Mouse (Mus musculus) intestine, embryonic 16.5 days (tissue): Measurements from ENCODE around the gene Cabcoco1. TPM values are rescaled to one million over a fixed set of nuclear protein-coding genes. Genes with fewer than 3 reads are reported as not detected.

ENCODE experiments used
- ATAC-seq: fragments of 200-750 bp; cut with Nextera tagmentation; 2 replicates; pipeline ENCODE4 v1.8.0; 2017; ENCODE audit warnings: moderate TSS enrichment, moderate library complexity
- H3K27ac ChIP-seq: fragments of 300-500 bp; sonication (generic); 2 replicates; pipeline ENCODE4 v1.5.1; 2014; ENCODE audit warnings: mild to moderate bottlenecking, low read length
- H3K27me3 ChIP-seq: fragments of 300-500 bp; sonication (generic); replicated peaks from 2 replicates; pipeline ENCODE4 v1.6.1; 2014; ENCODE audit warnings: low read length, control low read depth, mixed read lengths; ENCODE audit not compliant: control insufficient read depth, insufficient read depth
- H3K36me3 ChIP-seq: fragments of 300-500 bp; sonication (generic); 2 replicates; pipeline ENCODE4 v1.6.1; 2014; ENCODE audit warnings: low read length, control low read depth; ENCODE audit not compliant: control insufficient read depth, insufficient read depth
- H3K4me1 ChIP-seq: fragments of 300-500 bp; sonication (generic); 2 replicates; pipeline ENCODE4 v1.6.1; 2014; ENCODE audit warnings: low read length, control low read depth, mixed read lengths; ENCODE audit not compliant: control insufficient read depth, insufficient read depth
- H3K4me2 ChIP-seq: fragments of 300-500 bp; sonication (generic); 2 replicates; pipeline ENCODE4 v1.6.1; 2014; ENCODE audit warnings: low read depth, low read length, control low read depth
- H3K4me3 ChIP-seq: fragments of 300-500 bp; sonication (generic); 2 replicates; pipeline ENCODE4 v1.5.1; 2014; ENCODE audit warnings: mild to moderate bottlenecking, low read length
- H3K9ac ChIP-seq: fragments of 300-500 bp; sonication (generic); 2 replicates; pipeline ENCODE4 v1.6.1; 2014; ENCODE audit warnings: low read depth, low read length
- H3K9me3 ChIP-seq: fragments of 300-500 bp; sonication (generic); 2 replicates; pipeline ENCODE4 v1.6.1; 2016; ENCODE audit warnings: low read length, control low read depth; ENCODE audit not compliant: control insufficient read depth
- WGBS: fragments of 180-500 bp; shearing (Covaris S2); extraction: QIAGEN DNeasy Blood & Tissue Kit; methylation state at CpG from one replicate; pipeline ENCODE4 v1.1.7; 2014; 5-methylcytosine and 5-hydroxymethylcytosine counted together
- polyA plus RNA-seq: library from polyadenylated mRNA; unstranded; fragments of >200 nt; fragmentation: Nextera tagmentation; extraction: Ambion mirVana; gene quantifications from 2 replicates; pipeline ENCODE4 v1.2.1, GENCODE M21; 2015

Cabcoco1 gene
- polyA plus RNA-seq: 8.4 and 9.0 TPM in 2 replicates

GRCm38 (mm10) chr10:68541139-68541942, at the start of gene Cabcoco1:
TSS of gene Cabcoco1 (minus strand) at chr10:68541896.
- 7% methylated on average over 17 of the region's 17 CpGs for WGBS
- H3K27me3 ChIP-seq: no peaks in the 10 kb centered on the region
- H3K9me3 ChIP-seq: no peaks in the 10 kb centered on the region
- H3K4me2 ChIP-seq: peak within 1 kb of the TSS; percentile 70
- ATAC-seq: peak; percentile 86
- H3K4me3 ChIP-seq: peak within 1 kb of the TSS; percentile 52
- peaks cover 17% of the 10 kb centered on the region for H3K4me1 ChIP-seq
- H3K36me3 ChIP-seq: no peaks in the 10 kb centered on the region
- H3K9ac ChIP-seq: peak within 1 kb of the TSS; percentile 69
- H3K27ac ChIP-seq: peak within 1 kb of the TSS; percentile 50

GRCm38 (mm10) chr10:68589530-68590252, 48.0 kb upstream of the Cabcoco1 start:
- H3K4me3 ChIP-seq: no peak overlapping the region
- ATAC-seq: no peak
- WGBS: 66% methylated on average over 11 of the region's 11 CpGs
- H3K36me3 ChIP-seq: no peaks in the 10 kb centered on the region
- H3K27ac ChIP-seq: no peak overlapping the region
- no peaks in the 10 kb centered on the region for H3K4me1 ChIP-seq
- no peak overlapping the region for H3K9ac ChIP-seq
- no peaks in the 10 kb centered on the region for H3K9me3 ChIP-seq
- no peaks in the 10 kb centered on the region for H3K27me3 ChIP-seq
- no peak overlapping the region for H3K4me2 ChIP-seq

GRCm38 (mm10) chr10:68587416-68588040, 45.8 kb upstream of the Cabcoco1 start:
- no peak overlapping the region for H3K4me3 ChIP-seq
- WGBS: 84% methylated on average over 4 of the region's 4 CpGs
- H3K36me3 ChIP-seq: no peaks in the 10 kb centered on the region
- H3K27me3 ChIP-seq: no peaks in the 10 kb centered on the region
- no peaks in the 10 kb centered on the region for H3K4me1 ChIP-seq
- H3K9me3 ChIP-seq: no peaks in the 10 kb centered on the region
- H3K4me2 ChIP-seq: no peak overlapping the region
- no peak overlapping the region for H3K27ac ChIP-seq
- H3K9ac ChIP-seq: no peak overlapping the region
- ATAC-seq: no peak

DNA sequence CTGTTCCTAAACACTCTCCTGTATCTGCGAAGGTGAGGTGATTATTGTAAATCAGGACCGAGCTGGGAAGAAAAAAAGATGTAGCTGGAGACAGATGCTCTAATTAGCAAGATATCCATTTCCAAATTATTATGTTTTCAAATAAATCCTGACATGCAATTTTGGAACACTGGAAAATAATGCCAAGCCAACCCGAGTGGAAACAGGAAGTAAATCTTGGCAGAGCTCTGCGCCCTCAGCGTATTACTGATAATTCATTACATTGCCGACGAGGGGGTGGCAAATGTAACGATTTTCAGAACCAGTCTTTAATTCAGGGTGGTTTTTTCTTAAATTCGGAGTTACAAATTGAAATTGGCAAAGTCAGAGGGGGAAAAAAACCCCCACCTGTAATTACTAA, 35.6 kb upstream of the Cabcoco1 start:
- ATAC-seq: no peak
- Histone ChIP-seq H3K4me3 (no peak overlapping the region), H3K4me1 (no peaks in the 10 kb centered on the region), H3K27me3 (no peaks in the 10 kb centered on the region), H3K9me3 (no peaks in the 10 kb centered on the region), H3K27ac (no peak overlapping the region), H3K4me2 (no peak overlapping the region), H3K9ac (no peak overlapping the region), H3K36me3 (no peaks in the 10 kb centered on the region)
- 67% methylated on average over 9 of the region's 9 CpGs for WGBS

DNA sequence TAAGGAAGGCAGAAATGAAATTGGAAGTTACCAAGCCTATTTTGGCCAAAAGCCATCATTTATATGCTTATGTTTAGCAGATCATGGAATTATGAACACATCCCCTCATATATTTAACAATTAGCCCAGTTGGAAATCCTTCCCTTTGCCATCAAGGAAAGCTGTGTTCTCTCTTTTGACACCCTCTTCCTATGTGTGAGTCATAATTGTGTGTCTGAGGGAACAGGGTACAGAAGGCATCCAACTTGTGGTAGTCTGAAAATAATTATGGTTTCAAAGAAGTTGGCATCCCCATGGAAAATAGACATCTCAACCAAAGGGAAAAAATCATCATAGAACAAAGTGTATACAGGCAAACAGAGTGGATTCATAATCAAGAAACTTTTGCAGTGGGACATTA, 26.5 kb upstream of the Cabcoco1 start:
- Histone ChIP-seq H3K4me3 (no peak overlapping the region), H3K4me1 (no peaks in the 10 kb centered on the region), H3K4me2 (no peak overlapping the region), H3K27ac (no peak overlapping the region), H3K27me3 (no peaks in the 10 kb centered on the region), H3K9ac (no peak overlapping the region), H3K9me3 (no peaks in the 10 kb centered on the region), H3K36me3 (no peaks in the 10 kb centered on the region)
- no peak for ATAC-seq

DNA sequence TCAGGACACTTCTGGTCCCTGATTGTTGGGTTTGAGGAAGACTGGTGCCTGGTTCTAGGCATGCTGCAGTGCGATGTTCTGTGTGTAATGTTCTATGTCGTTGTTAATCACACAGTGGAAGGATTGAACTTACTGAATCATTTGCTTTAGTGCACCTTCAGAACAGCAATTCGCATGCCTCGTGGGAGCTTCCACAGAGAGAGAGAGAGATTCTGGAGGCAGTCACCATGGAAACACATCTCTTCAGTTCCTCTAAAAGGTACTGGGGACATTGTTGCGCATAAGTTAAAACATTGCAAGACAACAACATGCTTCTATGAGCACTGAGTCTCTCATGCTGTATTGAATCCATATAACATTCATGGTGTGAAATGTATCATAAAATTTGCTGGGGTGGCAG, 20.6 kb upstream of the Cabcoco1 start:
- H3K9me3 ChIP-seq: no peaks in the 10 kb centered on the region
- no peak overlapping the region for H3K27ac ChIP-seq
- no peak for ATAC-seq
- H3K4me2 ChIP-seq: no peak overlapping the region
- H3K4me1 ChIP-seq: no peaks in the 10 kb centered on the region
- 88% methylated on average over 5 of the region's 5 CpGs for WGBS
- no peaks in the 10 kb centered on the region for H3K36me3 ChIP-seq
- no peak overlapping the region for H3K9ac ChIP-seq
- H3K27me3 ChIP-seq: no peaks in the 10 kb centered on the region
- no peak overlapping the region for H3K4me3 ChIP-seq

DNA sequence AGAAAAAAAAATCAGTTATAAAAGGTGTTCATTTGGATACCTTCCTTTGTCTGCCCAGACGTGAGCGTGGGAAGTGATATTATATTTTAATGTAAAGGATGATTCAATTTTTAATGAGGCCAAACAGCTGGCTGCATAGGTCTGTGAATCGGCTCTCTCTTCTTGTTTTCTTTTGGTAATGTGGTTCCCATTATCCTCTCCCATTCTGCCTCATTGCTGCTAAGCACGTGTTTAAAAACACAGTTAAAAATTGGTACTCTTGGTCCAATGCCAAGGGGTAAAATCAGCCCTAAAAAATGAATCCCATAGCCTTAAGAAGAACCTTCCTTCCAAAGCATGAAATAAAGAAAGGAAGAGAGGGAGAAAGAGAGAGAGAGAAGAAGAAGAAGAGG, 17.1 kb upstream of the Cabcoco1 start:
- no peak; the same call in 1 of the 2 replicates for ATAC-seq
- peak overlapping the region; percentile 59 for H3K27ac ChIP-seq
- 41% methylated on average over 4 of the region's 4 CpGs for WGBS

GRCm38 (mm10) chr10:68558105-68558827, 16.6 kb upstream of the Cabcoco1 start:
- Histone ChIP-seq H3K9ac (no peak overlapping the region), H3K27ac (peak overlapping the region; percentile 59), H3K4me1 (no peaks in the 10 kb centered on the region), H3K36me3 (no peaks in the 10 kb centered on the region), H3K9me3 (no peaks in the 10 kb centered on the region), H3K4me3 (no peak overlapping the region), H3K4me2 (no peak overlapping the region), H3K27me3 (no peaks in the 10 kb centered on the region)
- WGBS: 46% methylated on average over 13 of the region's 13 CpGs
- ATAC-seq: peak; percentile 86

More for the DNA sequence above, 17.1 kb upstream of the Cabcoco1 start:
- no peaks in the 10 kb centered on the region for H3K27me3 ChIP-seq
- no peak overlapping the region for H3K4me3 ChIP-seq
- H3K9me3 ChIP-seq: no peaks in the 10 kb centered on the region
- no peaks in the 10 kb centered on the region for H3K36me3 ChIP-seq
- no peak overlapping the region for H3K4me2 ChIP-seq
- no peak overlapping the region for H3K9ac ChIP-seq
- H3K4me1 ChIP-seq: no peaks in the 10 kb centered on the region

GRCm38 (mm10) chr10:68553677-68554076, 12.0 kb upstream of the Cabcoco1 start:
- H3K9ac ChIP-seq: no peak overlapping the region
- no peak overlapping the region for H3K4me3 ChIP-seq
- WGBS: 91% methylated on average over 3 of the region's 3 CpGs
- H3K36me3 ChIP-seq: no peaks in the 10 kb centered on the region
- H3K9me3 ChIP-seq: no peaks in the 10 kb centered on the region
- no peaks in the 10 kb centered on the region for H3K4me1 ChIP-seq
- H3K4me2 ChIP-seq: no peak overlapping the region
- H3K27ac ChIP-seq: no peak overlapping the region
- no peak for ATAC-seq
- no peaks in the 10 kb centered on the region for H3K27me3 ChIP-seq
